2 mouse cellular contexts compared by ENCODE assay signal in the genomic region with DNA sequence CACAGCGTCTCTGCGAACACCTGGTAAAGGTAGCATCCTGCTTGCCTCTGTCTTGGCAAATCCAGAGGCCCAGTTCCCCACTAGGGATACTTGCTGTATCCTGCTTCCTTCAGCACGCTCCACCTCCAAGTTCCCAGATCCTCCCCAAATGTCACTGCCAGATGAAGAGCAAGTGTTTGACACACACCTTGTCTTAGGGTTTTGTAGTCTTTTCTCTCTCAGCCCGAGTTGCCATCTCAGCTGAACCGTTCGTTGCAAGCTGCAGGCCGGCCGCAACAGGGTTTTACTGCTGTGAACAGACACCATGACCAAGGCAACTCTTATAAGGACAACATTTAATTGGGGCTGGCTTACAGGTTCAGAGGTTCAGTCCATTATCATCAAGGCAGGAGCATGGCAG. TPM values are rescaled to one million over a fixed set of nuclear protein-coding genes. Genes with fewer than 3 reads are reported as not detected.
"Had no signal": no experiment of that assay in that cellular context is flagged by ENCODE, and none has a peak within 500 bp of the region (broad histone marks: within the 10 kb centered on the region; RNA-seq: fewer than 3 reads in every experiment).

No protein-coding gene starts in this region.

RNA-seq across cellular contexts. Expression of a gene that starts 12.1 kb away (rescaled TPM):
- total RNA-seq: layer of hippocampus, adult 18-20 months; layer of hippocampus, postnatal 36 days had no signal
